Mouse (Mus musculus) CD8-positive naive resting alpha-beta T cell, adult 2 months (primary cell): ENCODE measurements around the gene Man1b1.

Source experiments
- DNase-seq, 2 experiments: peaks; one replicate each; pipeline ENCODE4 v3.0.0; 2022; ENCODE audit warnings: low read depth in 2 of 2, low spot score in 2 of 2

Man1b1 gene

GRCm38 (mm10) chr2:25305587-25306359, 26.4 kb upstream of the Man1b1 start:
- no peak for DNase-seq

- DNase-seq, result no peak
Observed at GRCm38 (mm10) chr2:25310180-25310579, 22.0 kb upstream of the Man1b1 start.

- DNase-seq, result no peak
Observed at GRCm38 (mm10) chr2:25310969-25311368, 21.2 kb upstream of the Man1b1 start.

- DNase-seq, result no peak
Observed at GRCm38 (mm10) chr2:25311491-25311891, 20.6 kb upstream of the Man1b1 start.

GRCm38 (mm10) chr2:25318119-25318966, 13.8 kb upstream of the Man1b1 start:
- DNase-seq, result no peak

GRCm38 (mm10) chr2:25318971-25319773, 13.0 kb upstream of the Man1b1 start, which contains the start of gene Grin1:
Gene Grin1, minus strand, starts transcription at chr2:25319187.
- DNase-seq, result peak in 1 of 2 experiments; percentile 17

GRCm38 (mm10) chr2:25320084-25320483, 12.1 kb upstream of the Man1b1 start:
- no peak for DNase-seq

GRCm38 (mm10) chr2:25326036-25326435, 6.1 kb upstream of the Man1b1 start:
- no peak for DNase-seq

GRCm38 (mm10) chr2:25328440-25328839, 3.7 kb upstream of the Man1b1 start:
- DNase-seq, result no peak

- DNase-seq, result no peak
Observed at GRCm38 (mm10) chr2:25331470-25331869, 668 bp upstream of the Man1b1 start.

- no peak for DNase-seq
Observed at GRCm38 (mm10) chr2:25333569-25333968, 1.4 kb downstream of the Man1b1 start.

- DNase-seq, result no peak
Observed at GRCm38 (mm10) chr2:25338303-25338702, 6.2 kb downstream of the Man1b1 start.

- DNase-seq, result no peak
Observed at GRCm38 (mm10) chr2:25348162-25348561, 16.0 kb downstream of the Man1b1 start.

GRCm38 (mm10) chr2:25349499-25349898, 17.4 kb downstream of the Man1b1 start:
- DNase-seq, result no peak

- no peak for DNase-seq
Observed at GRCm38 (mm10) chr2:25350701-25351100, 18.6 kb downstream of the Man1b1 start.

- no peak for DNase-seq
Observed at GRCm38 (mm10) chr2:25354211-25354610, 22.1 kb downstream of the Man1b1 start.

- DNase-seq, result no peak
Observed at GRCm38 (mm10) chr2:25355419-25356066, 23.4 kb downstream of the Man1b1 start.

- DNase-seq, result peak in 1 of 2 experiments; percentile 63
Observed at GRCm38 (mm10) chr2:25356208-25357079, 24.3 kb downstream of the Man1b1 start, which contains the start of gene Dpp7. Gene Dpp7, minus strand, starts transcription at chr2:25356359.

- no peak for DNase-seq
Observed at GRCm38 (mm10) chr2:25359848-25360247, 27.7 kb downstream of the Man1b1 start.
